Mouse (Mus musculus): ENCODE results near the gene Pcbp4. TPM values are rescaled to one million over a fixed set of nuclear protein-coding genes. Genes with fewer than 3 reads are reported as not detected.

The Pcbp4 gene
- polyA plus RNA-seq, 1 experiment from 2014 or later, result 243 TPM

GRCm38 (mm10) chr9:106448498-106449031 lies 4.5 kb upstream of the Pcbp4 start:
- H3K4me2 ChIP-seq, result peak overlapping the region; percentile 61
- peak; percentile 54 for ATAC-seq
- no peaks in the 10 kb centered on the region for H3K36me3 ChIP-seq (ENCODE audit: poor library complexity, severe bottlenecking)
- peaks cover 67% of the 10 kb centered on the region for H3K4me1 ChIP-seq
- H3K4me3 ChIP-seq, result peak overlapping the region; percentile 35
- H3K9me3 ChIP-seq (replicated peaks), result no peaks in the 10 kb centered on the region
- H3K27me3 ChIP-seq, result no peaks in the 10 kb centered on the region
- peak overlapping the region; percentile 59 for H3K9ac ChIP-seq
- WGBS, result 1% methylated on average over 23 of the region's 23 CpGs
- no peak overlapping the region for H3K27ac ChIP-seq

- Histone ChIP-seq H3K27me3 (no peaks in the 10 kb centered on the region), H3K9me3 (replicated peaks) (no peaks in the 10 kb centered on the region), H3K4me1 (peaks cover 71% of the 10 kb centered on the region), H3K4me3 (no peak overlapping the region), H3K27ac (no peak overlapping the region), H3K4me2 (no peak overlapping the region), H3K36me3 (ENCODE audit: poor library complexity, severe bottlenecking) (no peaks in the 10 kb centered on the region), H3K9ac (no peak overlapping the region)
- no peak for ATAC-seq
- 94% methylated on average over 8 of the region's 8 CpGs for WGBS
Measured at GRCm38 (mm10) chr9:106449947-106450346, 3.1 kb upstream of the Pcbp4 start.

- Histone ChIP-seq H3K9ac (no peak overlapping the region), H3K9me3 (replicated peaks) (no peaks in the 10 kb centered on the region), H3K36me3 (ENCODE audit: poor library complexity, severe bottlenecking) (no peaks in the 10 kb centered on the region), H3K4me1 (peaks cover 75% of the 10 kb centered on the region), H3K27ac (no peak overlapping the region), H3K27me3 (no peaks in the 10 kb centered on the region), H3K4me3 (no peak overlapping the region), H3K4me2 (peak overlapping the region; percentile 12; the same call in 1 of the 2 replicates)
- WGBS, result 22% methylated on average over 9 of the region's 9 CpGs
- ATAC-seq, result no peak
Measured at GRCm38 (mm10) chr9:106450661-106451060, 2.4 kb upstream of the Pcbp4 start.

GRCm38 (mm10) chr9:106451298-106451697 lies 1.8 kb upstream of the Pcbp4 start:
- Histone ChIP-seq H3K9ac (no peak overlapping the region), H3K9me3 (replicated peaks) (no peaks in the 10 kb centered on the region), H3K27me3 (no peaks in the 10 kb centered on the region), H3K4me2 (no peak overlapping the region), H3K4me1 (peaks cover 76% of the 10 kb centered on the region), H3K27ac (no peak overlapping the region), H3K4me3 (no peak overlapping the region), H3K36me3 (ENCODE audit: poor library complexity, severe bottlenecking) (0 out of 2 replicates have a peak, but pooled peaks cover 2% of the 10 kb centered on the region)
- WGBS, result 77% methylated on average over 11 of the region's 11 CpGs
- no peak for ATAC-seq

- H3K27ac ChIP-seq, result 0 out of 2 replicates have a peak overlapping the region, but pooled peaks have one; percentile 96
- WGBS, result 55% methylated on average over 2 of the region's 2 CpGs
Measured at GRCm38 (mm10) chr9:106451899-106452298, 1.2 kb upstream of the Pcbp4 start.

GRCm38 (mm10) chr9:106452351-106452750 lies 740 bp upstream of the Pcbp4 start:
- H3K4me2 ChIP-seq, result peak overlapping the region; percentile 98
- peak overlapping the region; percentile 81 for H3K4me3 ChIP-seq
- ATAC-seq, result no peak
- H3K9ac ChIP-seq, result peak overlapping the region; percentile 97
- WGBS, result 13% methylated on average over 6 of the region's 6 CpGs
- H3K9me3 ChIP-seq (replicated peaks), result no peaks in the 10 kb centered on the region
- peaks cover 12% of the 10 kb centered on the region; the same call in 1 of the 2 replicates for H3K36me3 ChIP-seq (ENCODE audit: poor library complexity, severe bottlenecking)
- no peaks in the 10 kb centered on the region for H3K27me3 ChIP-seq
- H3K4me1 ChIP-seq, result peaks cover 77% of the 10 kb centered on the region
- H3K27ac ChIP-seq, result peak overlapping the region; percentile 96

More at GRCm38 (mm10) chr9:106451899-106452298, 1.2 kb upstream of the Pcbp4 start:
- Histone ChIP-seq H3K27me3 (no peaks in the 10 kb centered on the region), H3K4me3 (no peak overlapping the region), H3K9ac (no peak overlapping the region), H3K4me1 (peaks cover 76% of the 10 kb centered on the region), H3K4me2 (no peak overlapping the region), H3K9me3 (replicated peaks) (no peaks in the 10 kb centered on the region), H3K36me3 (ENCODE audit: poor library complexity, severe bottlenecking) (peaks cover 7% of the 10 kb centered on the region; the same call in 1 of the 2 replicates)
- ATAC-seq, result no peak

- Histone ChIP-seq H3K4me1 (peaks cover 77% of the 10 kb centered on the region), H3K4me3 (peak overlapping the region; percentile 81), H3K4me2 (peak overlapping the region; percentile 98), H3K27me3 (no peaks in the 10 kb centered on the region), H3K9me3 (replicated peaks) (no peaks in the 10 kb centered on the region), H3K36me3 (ENCODE audit: poor library complexity, severe bottlenecking) (peaks cover 16% of the 10 kb centered on the region; the same call in 1 of the 2 replicates), H3K27ac (peak overlapping the region; percentile 96), H3K9ac (peak overlapping the region; percentile 97)
- ATAC-seq, result no peak
- WGBS, result 0% methylated on average over 7 of the region's 7 CpGs
Measured at GRCm38 (mm10) chr9:106452821-106453220, 270 bp upstream of the Pcbp4 start.

- peak; percentile 7 for ATAC-seq
- WGBS, result 2% methylated on average over 15 of the region's 20 CpGs
- H3K4me1 ChIP-seq, result peaks cover 78% of the 10 kb centered on the region
Measured at GRCm38 (mm10) chr9:106454071-106454761, 1.1 kb downstream of the Pcbp4 start.

GRCm38 (mm10) chr9:106454888-106455681 lies 2.0 kb downstream of the Pcbp4 start:
- 0% methylated on average over 17 of the region's 17 CpGs for WGBS
- ATAC-seq, result peak; percentile 36
- H3K36me3 ChIP-seq (ENCODE audit: poor library complexity, severe bottlenecking), result peaks cover 26% of the 10 kb centered on the region
- H3K27ac ChIP-seq, result peak overlapping the region; percentile 96
- no peaks in the 10 kb centered on the region for H3K27me3 ChIP-seq
- peaks cover 86% of the 10 kb centered on the region for H3K4me1 ChIP-seq
- no peaks in the 10 kb centered on the region for H3K9me3 ChIP-seq (replicated peaks)
- H3K4me3 ChIP-seq, result peak overlapping the region; percentile 81
- H3K4me2 ChIP-seq, result peak overlapping the region; percentile 98
- H3K9ac ChIP-seq, result peak overlapping the region; percentile 97

More at GRCm38 (mm10) chr9:106454071-106454761, 1.1 kb downstream of the Pcbp4 start:
- peak overlapping the region; percentile 81 for H3K4me3 ChIP-seq
- H3K27ac ChIP-seq, result peak overlapping the region; percentile 96
- peak overlapping the region; percentile 97 for H3K9ac ChIP-seq
- H3K27me3 ChIP-seq, result no peaks in the 10 kb centered on the region
- peaks cover 22% of the 10 kb centered on the region for H3K36me3 ChIP-seq (ENCODE audit: poor library complexity, severe bottlenecking)
- H3K9me3 ChIP-seq (replicated peaks), result no peaks in the 10 kb centered on the region
- H3K4me2 ChIP-seq, result peak overlapping the region; percentile 98

GRCm38 (mm10) chr9:106456325-106457162 lies 3.5 kb downstream of the Pcbp4 start:
- peaks cover 81% of the 10 kb centered on the region for H3K4me1 ChIP-seq
- no peaks in the 10 kb centered on the region for H3K9me3 ChIP-seq (replicated peaks)
- ATAC-seq, result no peak
- H3K36me3 ChIP-seq (ENCODE audit: poor library complexity, severe bottlenecking), result peaks cover 41% of the 10 kb centered on the region
- H3K4me3 ChIP-seq, result peak overlapping the region; percentile 81
- H3K9ac ChIP-seq, result peak overlapping the region; percentile 97
- H3K4me2 ChIP-seq, result peak overlapping the region; percentile 98
- H3K27ac ChIP-seq, result peak overlapping the region; percentile 96
- WGBS, result 20% methylated on average over 13 of the region's 15 CpGs
- H3K27me3 ChIP-seq, result no peaks in the 10 kb centered on the region

GRCm38 (mm10) chr9:106457163-106457559 lies 4.1 kb downstream of the Pcbp4 start:
- ATAC-seq, result no peak
- peak overlapping the region; percentile 96 for H3K27ac ChIP-seq
- peaks cover 75% of the 10 kb centered on the region for H3K4me1 ChIP-seq
- peak overlapping the region; percentile 98 for H3K4me2 ChIP-seq
- peak overlapping the region; percentile 97 for H3K9ac ChIP-seq
- 33% methylated on average over 9 of the region's 9 CpGs for WGBS
- no peaks in the 10 kb centered on the region for H3K9me3 ChIP-seq (replicated peaks)
- peaks cover 47% of the 10 kb centered on the region for H3K36me3 ChIP-seq (ENCODE audit: poor library complexity, severe bottlenecking)
- H3K27me3 ChIP-seq, result no peaks in the 10 kb centered on the region
- H3K4me3 ChIP-seq, result peak overlapping the region; percentile 81

All from forebrain, embryonic 13.5 days (tissue).